In the genomic region with DNA sequence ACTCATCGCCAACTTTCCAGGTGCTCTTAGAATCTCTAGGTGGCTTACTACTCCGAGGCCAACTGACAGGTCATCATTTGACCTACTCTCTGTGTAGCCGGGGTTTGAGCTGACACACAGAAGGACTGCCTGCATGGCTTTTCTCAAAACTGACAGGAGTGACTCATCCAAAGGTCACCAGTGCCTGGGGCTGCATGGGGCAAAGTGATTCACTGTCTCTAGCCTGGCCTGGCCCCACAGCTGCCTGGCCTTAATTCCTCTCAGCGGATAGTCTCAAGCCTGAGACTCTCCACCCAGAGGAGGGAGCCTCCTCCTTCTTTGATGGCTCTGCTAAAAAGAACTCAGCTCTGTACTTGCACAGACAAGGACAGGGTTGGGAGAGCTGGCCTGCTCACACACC, we compare ENCODE assay signal across 12 mouse cellular contexts.
A peak's percentile ranks its signal among the peaks of the same experiment; 100 is the strongest.
DNase-seq lines count a peak whose midpoint lies in the region; ATAC-seq and TF ChIP-seq lines count a peak whose summit lies in the region.
"Had no signal": no experiment of that assay in that cellular context is flagged by ENCODE, and none has a peak within 500 bp of the region (broad histone marks: within the 10 kb centered on the region; RNA-seq: fewer than 3 reads in every experiment).

No protein-coding gene starts in this region.

- DNase-seq in gastrocnemius, adult 18-20 months (ENCODE audit: low spot score): peak; percentile 50
- DNase-seq in gastrocnemius, postnatal 4 days (ENCODE audit: low spot score in 2 of 2): no peak
- DNase-seq in CH12.LX (ENCODE audit: extremely low read depth): no peak
- peak; percentile 42 for DNase-seq in brain, adult 2 months (ENCODE audit: low read depth, low spot score)
- peak; percentile 48 for DNase-seq in heart, postnatal 25 days (ENCODE audit: low spot score)
- no peak for DNase-seq in forebrain, embryonic 14.5 days (ENCODE audit: low spot score)
- no peak for DNase-seq in natural killer cell, adult 2 months (ENCODE audit: low spot score in 2 of 2)
- DNase-seq: cerebellum, postnatal 36 days; kidney, postnatal 36 days had no signal

- ATAC-seq in kidney, embryonic 16.5 days (ENCODE audit: low FRiP score, low TSS enrichment): no peak
- no peak for ATAC-seq in forebrain, embryonic 14.5 days
- ATAC-seq: forebrain, embryonic 13.5 days had no signal

- H3K4me2 ChIP-seq in CH12.LX (ENCODE audit: insufficient read depth, low read depth, poor library complexity, severe bottlenecking): no peak overlapping the region
- no peak overlapping the region for H3K4me2 ChIP-seq in kidney, embryonic 16.5 days (replicated peaks; ENCODE audit: low read depth, low read length)
- no peak overlapping the region for H3K4me2 ChIP-seq in forebrain, embryonic 14.5 days (ENCODE audit: low read length)
- H3K4me2 ChIP-seq: forebrain, embryonic 13.5 days; hindbrain, embryonic 14.5 days had no signal

- H3K9ac ChIP-seq in CH12.LX (ENCODE audit: insufficient read depth, low read depth): no peak overlapping the region
- H3K9ac ChIP-seq in kidney, embryonic 16.5 days (replicated peaks; ENCODE audit: low read length): no peak overlapping the region
- H3K9ac ChIP-seq in forebrain, embryonic 14.5 days (ENCODE audit: low read length): no peak overlapping the region
- H3K9ac ChIP-seq: forebrain, embryonic 13.5 days; hindbrain, embryonic 14.5 days had no signal

- dilution Hi-C loops in CH12.LX (cut with MboI; ENCODE audit: extremely low pct_ligation_motif_present, extremely low pct_unique_long_range_greater_than_20kb, low sequenced_read_pairs): no loop called here

- in situ Hi-C loops in CH12.LX (cut with MboI; ENCODE audit: low pct_ligation_motif_present, low pct_unique_long_range_greater_than_20kb, low sequenced_read_pairs): loop anchor here (10.0 kb wide), 3 partner anchors 276 to 706 kb away; no protein-coding TSS in a partner anchor

- no peaks in the 10 kb centered on the region for H3K27me3 ChIP-seq in CH12.LX (replicated peaks)
- H3K27me3 ChIP-seq in kidney, embryonic 16.5 days (ENCODE audit: insufficient read depth, low read length): no peaks in the 10 kb centered on the region
- H3K27me3 ChIP-seq in forebrain, embryonic 14.5 days (replicated peaks; ENCODE audit: control insufficient read depth, insufficient read depth, low read length): no peaks in the 10 kb centered on the region; the same call in 1 of the 2 replicates

- no peak overlapping the region for H3K4me3 ChIP-seq in CH12.LX (replicated peaks in 1 of 3; ENCODE audit: low read depth in 2 of 3, low read length in 2 of 3, poor library complexity in 1 of 3)
- H3K4me3 ChIP-seq in kidney, embryonic 16.5 days (ENCODE audit: low read length): no peak overlapping the region
- H3K4me3 ChIP-seq in forebrain, embryonic 14.5 days (ENCODE audit: low read depth, low read length): no peak overlapping the region
- H3K4me3 ChIP-seq: forebrain, embryonic 13.5 days had no signal

- no peak for TF ChIP-seq EP300 in CH12.LX (IDR thresholded peaks at IDR 0.05; ENCODE audit: low read length)

- no peak for TF ChIP-seq POLR2A in CH12.LX (IDR thresholded peaks at IDR 0.05; ENCODE audit: low read depth, low read length)

- WGBS in kidney, embryonic 16.5 days: 71% methylated on average over 4 of the region's 4 CpGs
- WGBS in forebrain, embryonic 14.5 days: 82% methylated on average over 4 of the region's 4 CpGs

- peaks cover 25 to 80% of the 10 kb centered on the region in 2 experiments for H3K4me1 ChIP-seq in CH12.LX (ENCODE audit: control insufficient read depth in 1 of 2, insufficient read depth in 2 of 2)
- peaks cover 17% of the 10 kb centered on the region for H3K4me1 ChIP-seq in kidney, embryonic 16.5 days (ENCODE audit: insufficient read depth, low read length)
- H3K4me1 ChIP-seq in forebrain, embryonic 14.5 days (ENCODE audit: control insufficient read depth, insufficient read depth, low read length): peaks cover 13% of the 10 kb centered on the region

- no peaks in the 10 kb centered on the region for H3K79me2 ChIP-seq in CH12.LX (replicated peaks; ENCODE audit: control insufficient read depth, extremely low read depth, insufficient read depth, poor library complexity, severe bottlenecking)

- TF ChIP-seq CTCF in CH12.LX (conservative IDR thresholded peaks at IDR 0.05 in 1 of 2, IDR thresholded peaks at IDR 0.05 in 1 of 2; ENCODE audit: low read depth in 2 of 2, low read length in 2 of 2): no peak

- no peaks in the 10 kb centered on the region for H3K36me3 ChIP-seq in CH12.LX (replicated peaks in 1 of 2; ENCODE audit: control insufficient read depth in 1 of 2, insufficient read depth in 1 of 2, low read length in 1 of 2)
- no peaks in the 10 kb centered on the region for H3K36me3 ChIP-seq in kidney, embryonic 16.5 days (ENCODE audit: insufficient read depth, low read length)
- H3K36me3 ChIP-seq in forebrain, embryonic 14.5 days (ENCODE audit: control insufficient read depth, insufficient read depth, low read length): no peaks in the 10 kb centered on the region

- TF ChIP-seq RAD21 in CH12.LX (IDR thresholded peaks at IDR 0.05; ENCODE audit: low read depth, low read length): no peak

- peak overlapping the region; percentile 54 for H3K27ac ChIP-seq in CH12.LX (ENCODE audit: insufficient read depth, low read depth)
- no peak overlapping the region for H3K27ac ChIP-seq in kidney, embryonic 16.5 days (ENCODE audit: low read length)
- no peak overlapping the region for H3K27ac ChIP-seq in forebrain, embryonic 14.5 days (ENCODE audit: low read depth, low read length)
- H3K27ac ChIP-seq: forebrain, embryonic 13.5 days; hindbrain, embryonic 14.5 days had no signal

- no peaks in the 10 kb centered on the region for H3K9me3 ChIP-seq in CH12.LX (replicated peaks; ENCODE audit: low read length)
- no peaks in the 10 kb centered on the region for H3K9me3 ChIP-seq in kidney, embryonic 16.5 days (ENCODE audit: low read length)
- H3K9me3 ChIP-seq in forebrain, embryonic 14.5 days (replicated peaks; ENCODE audit: control insufficient read depth, low read length): no peaks in the 10 kb centered on the region
- H3K9me3 ChIP-seq: forebrain, embryonic 13.5 days had no signal

- intact Hi-C loops in heart, postnatal 25 days (cut with DNase I): no loop called here

TF ChIP-seq in CH12.LX, 34 proteins besides CTCF, POLR2A, EP300 and RAD21:
- TF ChIP-seq JUND (conservative IDR thresholded peaks at IDR 0.05; ENCODE audit: low read depth, low read length) (no peak), RCOR1 (conservative IDR thresholded peaks at IDR 0.05; ENCODE audit: low read depth, low read length) (no peak), KAT2A (IDR thresholded peaks at IDR 0.05; ENCODE audit: insufficient replicate concordance, low read length) (no peak), BHLHE40 (IDR thresholded peaks at IDR 0.05; ENCODE audit: low read depth, low read length) (no peak)

Comparison
In these comparisons a context has a peak if more than half of its experiments do, and no peak if none do; other contexts are left out.
1. DNase-seq: peak in gastrocnemius, adult 18-20 months (single experiment), brain, adult 2 months (single experiment) and heart, postnatal 25 days (single experiment); none in gastrocnemius, postnatal 4 days (0 of 2), CH12.LX (single experiment), forebrain, embryonic 14.5 days (single experiment) and natural killer cell, adult 2 months (0 of 2).